Mouse (Mus musculus) right cerebral cortex, postnatal 36 days (tissue): ENCODE results near the gene Tarbp1.
"Not testable (repeated sequence)": the region's sequence is repeated elsewhere in the genome, so short reads cannot be mapped to it uniquely, and the experiment has no call there.

ENCODE experiments used
- DNase-seq, 2 experiments: peaks; one replicate each; pipeline ENCODE4 v3.0.0; 2022; ENCODE audit warnings: low spot score in 2 of 2, mixed read lengths in 1 of 2

Gene Tarbp1

DNA sequence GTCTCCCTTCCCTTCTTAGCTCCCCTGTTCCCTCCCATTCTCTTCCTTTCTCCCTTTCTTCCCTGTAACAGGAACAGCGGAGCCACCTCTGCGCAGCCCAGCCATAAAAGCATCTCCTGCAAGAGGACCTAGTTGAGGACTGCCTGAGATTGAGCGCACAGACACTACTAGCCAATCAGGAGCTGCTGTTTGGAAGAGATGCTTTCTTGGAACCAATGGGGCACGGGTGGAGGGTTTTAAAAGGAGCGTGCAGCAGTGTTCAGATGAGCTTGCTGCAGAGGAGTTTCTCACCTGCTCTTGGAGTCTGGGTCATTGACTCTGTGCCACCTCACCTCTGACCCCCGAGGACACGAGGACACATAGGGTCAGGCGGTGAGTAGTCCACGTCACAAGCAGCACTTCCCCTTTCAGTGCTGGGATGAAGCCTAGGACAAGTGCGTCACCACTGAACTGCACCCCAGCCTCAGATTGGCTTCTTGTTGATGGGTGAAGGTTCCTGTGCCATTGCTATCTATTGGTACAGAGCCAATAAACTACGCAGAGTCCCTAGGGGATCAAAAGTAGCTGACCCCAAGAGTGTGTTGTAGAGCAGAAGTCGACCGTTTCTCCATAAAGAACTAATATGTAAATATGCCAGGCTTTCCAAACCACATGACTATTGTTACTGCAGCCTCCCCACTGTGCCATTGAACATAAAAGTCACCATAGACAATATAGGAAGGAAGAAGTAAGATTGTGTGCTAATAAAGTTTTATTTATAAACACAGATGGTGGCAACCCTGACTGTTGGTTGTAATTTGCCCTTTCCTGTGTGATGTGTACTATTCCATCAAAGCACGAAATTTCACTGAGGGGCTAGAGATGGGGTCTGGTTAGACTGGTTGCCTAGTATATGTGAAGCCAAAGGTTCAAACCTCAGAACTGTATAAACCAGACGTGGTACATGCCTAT is 19.6 kb upstream of the Tarbp1 start:
- no peak for DNase-seq

DNA sequence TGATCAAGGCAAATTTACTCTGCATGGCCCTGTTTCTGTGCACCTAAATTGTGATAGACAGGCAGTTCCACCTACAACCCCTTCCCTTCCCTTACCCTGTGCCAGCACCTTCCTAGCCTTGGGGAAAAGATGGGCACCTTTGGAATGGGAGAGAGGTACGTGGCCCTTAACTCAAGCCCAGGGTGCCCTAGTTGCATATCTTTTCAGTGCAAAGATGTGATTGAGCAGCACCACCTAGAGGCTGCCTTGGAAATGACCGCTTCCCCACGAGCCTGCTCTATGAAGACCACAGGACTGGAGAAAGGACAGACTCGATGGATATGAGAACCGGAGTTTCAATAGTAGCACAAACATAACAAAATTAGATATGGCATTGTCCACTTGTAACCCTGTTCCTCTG is 8.1 kb upstream of the Tarbp1 start:
- DNase-seq: peak; percentile 54 to 61

- DNase-seq: no peak
Observed at GRCm38 (mm10) chr8:126482348-126482720, 7.5 kb upstream of the Tarbp1 start.

DNA sequence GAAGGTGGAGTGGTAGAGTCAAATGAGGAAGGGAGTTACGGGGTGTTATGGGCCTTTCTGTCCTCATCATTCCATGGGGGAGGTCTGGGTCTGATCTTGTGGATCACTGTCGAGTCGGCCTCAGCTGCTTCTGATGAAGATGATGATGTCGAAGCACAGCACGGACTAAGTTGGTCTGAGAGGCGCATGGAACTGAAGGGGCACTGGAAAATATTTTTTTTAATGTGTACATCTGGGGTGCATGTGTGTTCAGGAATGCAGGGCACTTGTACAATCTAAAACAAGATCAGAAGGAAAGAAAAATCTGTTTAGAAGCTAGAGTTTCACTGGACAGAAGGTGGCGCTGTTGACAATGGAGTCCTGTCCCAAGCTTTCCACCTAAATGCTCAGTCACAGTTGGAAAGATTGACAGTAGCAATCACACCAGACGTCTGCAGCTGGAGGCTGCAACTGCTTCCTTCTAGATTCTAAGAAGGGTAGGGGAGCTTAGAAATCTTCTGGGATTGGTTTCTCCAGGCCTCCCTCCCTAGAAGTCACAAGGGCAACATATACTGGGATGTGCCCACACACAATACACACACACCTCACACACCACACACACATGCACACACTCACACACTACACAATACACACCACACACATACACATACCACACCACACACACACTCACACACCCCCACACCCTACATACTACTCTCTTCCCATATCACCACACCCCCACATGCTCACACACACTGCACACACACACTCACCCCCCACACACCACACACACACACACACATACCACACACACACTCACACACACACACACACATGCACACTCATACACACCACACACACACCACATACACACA is 6.9 kb upstream of the Tarbp1 start:
- DNase-seq: no peak

DNA sequence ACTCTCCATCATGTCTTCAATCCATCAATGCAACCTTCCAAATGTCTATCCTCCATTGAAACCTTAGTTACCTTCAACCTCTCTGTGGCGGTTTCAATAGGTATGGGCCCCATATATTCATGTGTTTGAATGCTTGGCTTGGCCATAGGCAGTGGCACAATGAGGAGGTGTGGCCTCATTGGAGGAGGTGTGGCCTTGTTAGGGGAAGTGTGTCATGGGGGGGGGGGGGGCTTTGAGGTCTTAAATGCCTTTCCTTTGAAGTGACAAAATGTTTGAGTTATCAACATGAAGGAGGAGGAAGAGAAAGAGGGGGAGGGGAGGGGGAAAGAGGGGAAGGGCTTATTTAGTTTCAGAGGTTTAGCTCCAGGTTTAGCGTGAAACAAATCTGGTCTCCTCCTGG is 5.5 kb upstream of the Tarbp1 start:
- DNase-seq: no peak

DNA sequence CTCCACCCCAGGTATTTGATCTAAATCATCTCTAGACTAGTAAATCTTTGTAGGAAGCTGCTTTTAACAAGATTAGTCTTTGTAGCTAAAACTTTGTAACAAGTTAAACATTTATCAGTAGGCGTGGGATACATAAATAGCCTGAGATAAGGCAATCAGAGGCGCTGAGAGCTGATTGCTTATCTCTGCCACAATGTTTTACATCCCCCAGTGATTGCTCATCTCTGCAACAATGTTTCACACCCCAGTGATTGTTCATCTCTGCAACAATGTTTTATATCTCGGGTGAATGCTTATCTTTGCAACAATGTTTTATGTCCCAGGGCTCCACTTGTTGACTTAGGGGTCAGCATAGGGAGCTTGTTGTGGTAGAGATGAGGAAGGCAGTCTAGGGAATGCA is 3.8 kb upstream of the Tarbp1 start:
- no peak for DNase-seq

DNA sequence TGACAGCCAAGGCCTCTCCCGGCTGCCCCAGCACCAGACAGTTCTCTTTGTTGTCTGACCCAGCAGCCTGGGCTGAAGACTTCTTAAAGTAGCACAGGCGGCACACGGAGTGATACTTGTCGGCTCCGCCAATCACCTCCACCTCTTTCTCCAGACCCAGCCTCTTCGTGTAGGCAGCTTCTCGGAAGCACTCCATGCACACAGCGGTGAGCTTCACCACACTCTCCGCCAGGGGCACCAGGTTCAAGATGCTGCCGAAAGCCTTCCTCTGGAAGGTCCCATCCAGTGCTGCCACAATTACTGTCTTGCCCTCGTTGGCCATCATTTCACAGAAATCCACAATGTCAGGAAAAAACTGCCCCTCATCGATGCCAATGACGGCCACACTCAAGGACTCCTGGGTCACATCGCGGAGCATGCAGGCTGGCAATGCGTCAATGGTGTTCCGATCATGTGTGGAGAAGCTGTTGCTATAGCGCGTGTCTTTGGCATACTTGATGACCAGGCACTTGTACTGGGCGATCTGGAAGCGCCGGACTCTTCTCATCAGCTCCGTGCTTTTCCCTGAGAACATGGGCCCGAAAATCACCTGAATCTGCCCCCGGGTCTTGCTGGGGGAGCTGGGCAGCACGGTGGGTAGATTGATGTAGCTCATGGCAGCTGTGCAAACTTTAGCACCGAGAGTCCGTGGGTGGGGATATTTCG is 1.4 kb upstream of the Tarbp1 start:
- not testable (repeated sequence) for DNase-seq

GRCm38 (mm10) chr8:126475738-126476137 is 873 bp upstream of the Tarbp1 start:
- not testable (repeated sequence) for DNase-seq

DNA sequence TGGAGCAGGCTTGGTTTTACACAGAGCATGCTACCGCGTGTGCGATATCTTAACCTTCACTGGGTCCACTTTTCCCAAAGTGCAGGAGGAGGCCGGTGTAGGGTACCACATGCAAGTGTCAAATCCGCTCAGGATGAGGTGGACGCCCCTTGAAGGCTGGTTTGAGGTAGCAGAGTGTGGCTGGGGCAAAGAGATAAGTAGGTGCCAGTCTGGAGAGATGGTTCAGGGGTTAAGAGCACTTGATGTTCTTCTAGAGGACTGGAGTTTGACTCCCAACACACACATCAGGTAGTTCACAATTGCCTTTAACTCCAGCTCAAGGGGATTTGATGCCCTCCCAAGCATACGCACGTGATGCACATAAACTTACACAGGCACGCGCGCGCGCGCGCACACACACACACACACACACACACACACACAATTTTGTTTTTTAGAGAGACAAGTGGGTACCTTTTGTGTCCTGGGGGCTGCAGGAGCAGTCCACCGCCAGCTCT is 1.0 kb downstream of the Tarbp1 start:
- DNase-seq: no peak

GRCm38 (mm10) chr8:126464071-126464470 is 10.8 kb downstream of the Tarbp1 start:
- DNase-seq: no peak

DNA sequence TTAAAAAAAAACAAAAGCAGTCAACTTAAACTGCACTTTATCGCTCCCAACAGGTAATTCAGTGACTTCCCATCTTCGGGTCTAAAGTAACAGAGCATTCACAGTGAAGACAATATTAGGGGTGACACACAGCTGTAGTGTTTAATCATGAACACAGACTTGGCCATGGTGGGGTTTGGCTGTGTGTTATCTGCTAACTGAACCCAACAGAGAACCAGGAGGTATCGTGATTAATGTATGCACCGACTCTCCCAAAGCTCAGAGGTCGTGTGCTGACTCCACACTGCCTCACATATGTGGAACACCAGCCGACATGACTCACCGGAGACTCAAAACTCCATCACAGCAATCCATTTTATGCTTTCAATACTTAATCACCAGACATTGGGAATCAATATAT is 13.1 kb downstream of the Tarbp1 start:
- no peak for DNase-seq

DNA sequence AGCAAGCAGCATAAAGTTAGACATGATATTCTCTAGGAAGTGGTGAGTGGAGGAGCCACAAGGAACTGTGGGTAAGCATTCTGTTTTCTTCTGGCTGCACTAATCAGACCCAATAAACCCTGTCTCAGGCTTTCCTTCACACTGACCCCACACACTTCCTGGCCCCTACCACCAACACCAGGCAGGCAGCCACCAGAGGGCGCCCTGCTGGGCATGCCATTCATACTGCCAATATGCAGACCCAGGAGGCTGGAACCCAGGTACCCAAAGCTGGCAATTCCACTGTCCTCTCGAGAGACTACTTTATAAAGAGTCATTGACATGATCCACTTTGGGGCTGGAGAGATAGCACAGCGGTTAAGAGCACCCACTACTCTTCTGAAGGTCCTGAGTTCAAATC is 14.6 kb downstream of the Tarbp1 start:
- no peak for DNase-seq

DNA sequence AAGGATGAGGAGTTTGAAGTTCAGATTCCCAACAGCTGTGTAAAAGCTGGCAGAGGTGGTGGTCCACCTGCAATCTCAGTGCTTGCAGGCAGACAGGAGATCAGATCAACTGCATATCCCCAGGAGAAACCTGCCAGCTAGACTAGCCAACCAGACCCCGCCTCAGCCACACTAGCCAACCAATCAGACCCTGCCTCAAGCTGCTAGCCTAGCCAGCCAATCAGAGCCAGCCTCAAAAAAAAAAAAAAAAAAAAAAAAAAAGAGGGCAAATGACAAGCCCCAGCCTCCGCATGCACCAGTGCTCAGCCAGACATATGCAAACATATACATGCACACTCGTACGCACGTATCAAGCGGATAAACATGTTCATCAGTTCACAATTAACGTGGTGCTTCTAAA is 19.5 kb downstream of the Tarbp1 start:
- no peak for DNase-seq

DNA sequence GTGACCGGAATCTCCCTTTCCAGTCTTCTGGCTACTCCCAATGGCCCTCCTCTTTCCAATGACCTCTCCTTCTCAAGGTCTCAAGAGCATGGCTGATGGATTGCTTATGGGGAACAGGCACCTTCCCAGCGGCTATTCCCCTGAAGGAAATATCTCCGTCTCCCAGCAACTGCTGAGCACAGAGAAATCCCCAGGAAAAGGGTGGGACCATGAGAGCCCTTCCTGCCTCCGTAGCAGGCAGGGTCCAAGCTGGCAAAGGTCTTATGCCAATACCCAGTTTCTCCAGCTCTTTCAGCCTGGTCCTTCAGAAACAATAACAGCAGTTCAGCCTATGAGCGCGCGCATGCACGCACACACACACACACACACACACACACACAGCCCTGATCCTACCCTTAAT is 23.7 kb downstream of the Tarbp1 start:
- DNase-seq: no peak

- no peak for DNase-seq
Observed at GRCm38 (mm10) chr8:126438937-126439336, 35.9 kb downstream of the Tarbp1 start.

- peak; percentile 47 to 75 for DNase-seq
Observed at GRCm38 (mm10) chr8:126433827-126434226, 41.0 kb downstream of the Tarbp1 start.

- peak in 1 of 2 experiments; percentile 41 for DNase-seq
Observed at GRCm38 (mm10) chr8:126429635-126430034, 45.2 kb downstream of the Tarbp1 start.

DNA sequence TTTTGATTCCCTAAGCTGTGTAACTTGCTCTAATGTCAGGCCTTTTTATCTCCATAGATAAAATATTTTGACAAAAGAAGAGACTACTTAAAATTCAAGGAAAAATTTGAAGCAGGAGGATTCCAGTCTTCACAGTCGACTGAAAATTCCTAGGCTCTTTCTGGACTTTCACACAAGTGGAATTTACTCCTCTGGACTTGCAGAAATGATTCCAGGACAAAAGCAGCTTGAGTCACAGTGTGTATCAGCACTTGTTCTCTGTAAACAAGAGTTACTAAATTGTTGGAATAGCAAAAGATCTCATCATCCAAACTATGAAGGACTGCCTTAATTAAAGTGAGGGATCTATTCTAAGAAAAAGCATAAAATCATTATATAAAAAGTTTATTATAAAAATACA is 49.9 kb downstream of the Tarbp1 start:
- DNase-seq: no peak

DNA sequence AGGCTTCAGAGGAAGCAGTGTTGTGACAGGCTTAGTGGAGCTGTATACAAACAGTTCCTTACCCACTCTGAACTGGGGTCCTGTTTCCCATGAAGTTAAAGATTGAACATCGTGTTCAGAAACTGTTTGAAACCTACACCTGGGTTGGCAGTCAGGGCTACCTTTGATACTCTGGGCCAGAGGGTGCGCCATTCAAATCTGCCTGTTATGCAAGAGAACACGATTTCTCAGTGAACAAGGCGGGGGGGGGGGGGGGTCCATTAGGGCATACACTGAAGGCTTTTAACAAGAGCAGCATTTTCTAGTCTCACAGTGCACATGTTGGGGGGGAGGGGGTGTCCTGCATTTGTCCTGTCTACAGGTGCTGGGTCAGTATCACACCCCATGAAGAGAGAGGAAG is 50.7 kb downstream of the Tarbp1 start:
- no peak for DNase-seq

DNA sequence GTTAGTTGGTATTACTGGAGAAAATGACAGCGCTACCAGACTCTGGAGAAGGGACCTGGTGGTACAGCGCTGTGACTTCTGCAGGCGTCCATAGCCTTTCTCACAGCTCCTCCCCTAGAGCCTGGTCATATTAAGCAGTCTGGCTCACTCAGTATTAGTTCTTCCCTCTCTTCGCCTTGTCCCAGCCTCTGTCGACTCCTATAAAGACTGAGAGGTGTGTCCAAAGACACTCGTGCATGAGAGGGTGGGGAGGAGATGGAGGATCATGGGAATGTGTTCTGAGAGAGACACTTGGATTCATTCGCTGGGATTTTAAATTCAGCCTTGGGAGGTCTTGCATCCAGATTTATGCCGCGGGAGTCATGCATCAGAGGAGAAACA is 52.0 kb downstream of the Tarbp1 start:
- DNase-seq: peak in 1 of 2 experiments; percentile 24

GRCm38 (mm10) chr8:126422174-126422919 is 52.5 kb downstream of the Tarbp1 start, which contains the start of gene Coa6:
Gene Coa6 (plus strand): TSS chr8:126422515.
- peak; percentile 95 to 96 for DNase-seq
